Mouse (Mus musculus) brain, embryonic 14.5 days (tissue): ENCODE results near the gene Tjap1.

Source experiments
- CTCF ChIP-seq: fragments of 200-500 bp; IDR thresholded peaks from 2 replicates; pipeline ENCODE4 v1.5.1; 2012; ENCODE audit warnings: inconsistent platforms, mild to moderate bottlenecking, moderate library complexity, borderline replicate concordance; ENCODE audit not compliant: insufficient read depth, insufficient read length; ENCODE audit errors: extremely low read depth
- POLR2A ChIP-seq: fragments of 200-500 bp; IDR thresholded peaks from 2 replicates; pipeline ENCODE4 v1.6.1; 2012; ENCODE audit warnings: mild to moderate bottlenecking, inconsistent platforms, borderline replicate concordance; ENCODE audit not compliant: poor library complexity, insufficient read depth, insufficient read length, severe bottlenecking; ENCODE audit errors: extremely low read depth

DNA sequence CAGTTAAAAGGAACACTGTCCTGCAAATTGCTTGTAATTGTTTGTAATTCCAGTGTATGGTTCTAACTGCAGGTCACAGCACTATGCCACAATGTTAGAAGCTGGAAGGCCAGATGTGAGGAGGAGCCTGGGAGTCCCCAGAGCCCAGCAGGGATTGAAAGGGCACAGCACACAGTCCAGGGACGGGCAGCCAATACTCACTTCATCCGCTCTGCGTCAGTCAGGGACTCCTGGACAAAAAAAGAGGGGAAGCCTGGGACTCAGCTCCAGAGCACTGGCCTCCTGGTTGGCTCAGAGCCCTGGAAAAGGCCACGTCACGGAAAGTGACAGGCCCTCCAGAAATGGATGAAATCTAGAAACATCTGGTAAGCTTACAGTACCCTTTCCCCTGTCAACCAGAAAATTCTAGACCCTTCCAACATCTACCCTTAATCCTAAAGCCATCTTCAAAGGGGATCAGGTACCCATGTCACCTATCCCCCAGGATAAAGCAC lies 20.6 kb downstream of the Tjap1 start:
- TF ChIP-seq POLR2A (no peak), CTCF (no peak)
